Mouse (Mus musculus): ENCODE data around the gene Lhx4. TPM values are rescaled to one million over a fixed set of nuclear protein-coding genes. Genes with fewer than 3 reads are reported as not detected.

Lhx4 gene
- polyA plus RNA-seq, 1 experiment from 2014 or later = not detected

- no peak for ATAC-seq (ENCODE audit: borderline replicate concordance, extremely low read depth, low FRiP score, low TSS enrichment)
- WGBS = 80% methylated on average over 5 of the region's 5 CpGs
- H3K4me3 ChIP-seq = no peak overlapping the region
- H3K27me3 ChIP-seq = no peaks in the 10 kb centered on the region
- H3K4me2 ChIP-seq = no peak overlapping the region
- H3K4me1 ChIP-seq = peaks cover 11% of the 10 kb centered on the region; the same call in 1 of the 2 replicates
- no peaks in the 10 kb centered on the region for H3K9me3 ChIP-seq
- no peak overlapping the region for H3K27ac ChIP-seq
- no peaks in the 10 kb centered on the region for H3K36me3 ChIP-seq
- no peak overlapping the region for H3K9ac ChIP-seq
These were observed 61.9 kb downstream of the Lhx4 start for GRCm38 (mm10) chr1:155689558-155689957.

- Histone ChIP-seq H3K4me2 (no peak overlapping the region), H3K27me3 (no peaks in the 10 kb centered on the region), H3K4me1 (peaks cover 11% of the 10 kb centered on the region; the same call in 1 of the 2 replicates), H3K9me3 (no peaks in the 10 kb centered on the region), H3K27ac (no peak overlapping the region), H3K36me3 (no peaks in the 10 kb centered on the region), H3K9ac (no peak overlapping the region), H3K4me3 (no peak overlapping the region)
- WGBS = 76% methylated on average over 4 of the region's 4 CpGs
- ATAC-seq (ENCODE audit: borderline replicate concordance, extremely low read depth, low FRiP score, low TSS enrichment) = no peak
These were observed 62.3 kb downstream of the Lhx4 start for GRCm38 (mm10) chr1:155689141-155689540.

- no peak overlapping the region for H3K9ac ChIP-seq
- H3K27me3 ChIP-seq = no peaks in the 10 kb centered on the region
- H3K4me1 ChIP-seq = 0 out of 2 replicates have a peak, but pooled peaks cover 6% of the 10 kb centered on the region
- no peak for ATAC-seq (ENCODE audit: borderline replicate concordance, extremely low read depth, low FRiP score, low TSS enrichment)
- no peak overlapping the region for H3K4me2 ChIP-seq
- no peak overlapping the region for H3K27ac ChIP-seq
- H3K4me3 ChIP-seq = no peak overlapping the region
- WGBS = 61% methylated on average over 15 of the region's 15 CpGs
- H3K9me3 ChIP-seq = no peaks in the 10 kb centered on the region
- H3K36me3 ChIP-seq = no peaks in the 10 kb centered on the region
These were observed 64.7 kb downstream of the Lhx4 start for GRCm38 (mm10) chr1:155686816-155687215.

GRCm38 (mm10) chr1:155681116-155681799, 70.2 kb downstream of the Lhx4 start:
- no peak for ATAC-seq (ENCODE audit: borderline replicate concordance, extremely low read depth, low FRiP score, low TSS enrichment)
- Histone ChIP-seq H3K9ac (no peak overlapping the region), H3K36me3 (no peaks in the 10 kb centered on the region), H3K4me3 (no peak overlapping the region), H3K9me3 (no peaks in the 10 kb centered on the region), H3K27me3 (no peaks in the 10 kb centered on the region), H3K27ac (no peak overlapping the region), H3K4me1 (no peaks in the 10 kb centered on the region), H3K4me2 (no peak overlapping the region)
- WGBS = 60% methylated on average over 10 of the region's 10 CpGs

GRCm38 (mm10) chr1:155675570-155675969, 75.9 kb downstream of the Lhx4 start:
- no peaks in the 10 kb centered on the region for H3K4me1 ChIP-seq
- no peaks in the 10 kb centered on the region for H3K9me3 ChIP-seq
- H3K9ac ChIP-seq = no peak overlapping the region
- H3K27me3 ChIP-seq = no peaks in the 10 kb centered on the region
- WGBS = 71% methylated on average over 6 of the region's 6 CpGs
- ATAC-seq (ENCODE audit: borderline replicate concordance, extremely low read depth, low FRiP score, low TSS enrichment) = no peak
- H3K27ac ChIP-seq = no peak overlapping the region
- H3K4me3 ChIP-seq = no peak overlapping the region
- no peak overlapping the region for H3K4me2 ChIP-seq
- no peaks in the 10 kb centered on the region for H3K36me3 ChIP-seq

- no peak overlapping the region for H3K4me3 ChIP-seq
- H3K9ac ChIP-seq = no peak overlapping the region
- H3K9me3 ChIP-seq = no peaks in the 10 kb centered on the region
- ATAC-seq (ENCODE audit: borderline replicate concordance, extremely low read depth, low FRiP score, low TSS enrichment) = no peak
- H3K4me1 ChIP-seq = no peaks in the 10 kb centered on the region
- no peaks in the 10 kb centered on the region for H3K27me3 ChIP-seq
- WGBS = 76% methylated on average over 5 of the region's 5 CpGs
- no peak overlapping the region for H3K4me2 ChIP-seq
- no peak overlapping the region for H3K27ac ChIP-seq
- H3K36me3 ChIP-seq = no peaks in the 10 kb centered on the region
These were observed 87.5 kb downstream of the Lhx4 start for GRCm38 (mm10) chr1:155663994-155664393.

- 69% methylated on average over 5 of the region's 5 CpGs for WGBS
- Histone ChIP-seq H3K4me3 (no peak overlapping the region), H3K9me3 (no peaks in the 10 kb centered on the region), H3K4me2 (no peak overlapping the region), H3K27ac (no peak overlapping the region), H3K27me3 (no peaks in the 10 kb centered on the region), H3K9ac (no peak overlapping the region), H3K4me1 (no peaks in the 10 kb centered on the region), H3K36me3 (no peaks in the 10 kb centered on the region)
- ATAC-seq (ENCODE audit: borderline replicate concordance, extremely low read depth, low FRiP score, low TSS enrichment) = no peak
These were observed 95.2 kb downstream of the Lhx4 start for GRCm38 (mm10) chr1:155656321-155656720.

GRCm38 (mm10) chr1:155654961-155655360, 96.5 kb downstream of the Lhx4 start:
- Histone ChIP-seq H3K9ac (no peak overlapping the region), H3K9me3 (no peaks in the 10 kb centered on the region), H3K4me3 (no peak overlapping the region), H3K4me2 (no peak overlapping the region), H3K36me3 (no peaks in the 10 kb centered on the region), H3K27ac (no peak overlapping the region), H3K27me3 (no peaks in the 10 kb centered on the region), H3K4me1 (peaks cover 5% of the 10 kb centered on the region)
- ATAC-seq (ENCODE audit: borderline replicate concordance, extremely low read depth, low FRiP score, low TSS enrichment) = no peak
- WGBS = 67% methylated on average over 3 of the region's 3 CpGs

- 55% methylated on average over 9 of the region's 9 CpGs for WGBS
These were observed 101.2 kb downstream of the Lhx4 start for GRCm38 (mm10) chr1:155650121-155650846.

More at GRCm38 (mm10) chr1:155650121-155650846, 101.2 kb downstream of the Lhx4 start:
- Histone ChIP-seq H3K27ac (no peak overlapping the region), H3K4me1 (peaks cover 5% of the 10 kb centered on the region), H3K4me2 (no peak overlapping the region), H3K27me3 (no peaks in the 10 kb centered on the region), H3K36me3 (no peaks in the 10 kb centered on the region), H3K9ac (no peak overlapping the region), H3K4me3 (no peak overlapping the region), H3K9me3 (no peaks in the 10 kb centered on the region)
- no peak; the same call in 1 of the 2 replicates for ATAC-seq (ENCODE audit: borderline replicate concordance, extremely low read depth, low FRiP score, low TSS enrichment)

Other genes with a start within 250 kb of the Lhx4 start
- gene Acbd6, start 193.6 kb downstream of the Lhx4 start, polyA plus RNA-seq (2015; fragmentation: Nextera tagmentation; extraction: Ambion mirVana) = 70.8 and 73.6 TPM in 2 replicates
- gene Qsox1, start 61.2 kb upstream of the Lhx4 start, polyA plus RNA-seq (2015; fragmentation: Nextera tagmentation; extraction: Ambion mirVana) = 46.5 and 48.6 TPM in 2 replicates
- gene Cep350, start 221.6 kb upstream of the Lhx4 start, polyA plus RNA-seq (2015; fragmentation: Nextera tagmentation; extraction: Ambion mirVana) = 10.6 and 10.8 TPM in 2 replicates

Measured in lung, embryonic 15.5 days (tissue).